Mouse (Mus musculus) MEL (cell line): ENCODE measurements around the gene Ly6g5b. TPM values are rescaled to one million over a fixed set of nuclear protein-coding genes. Genes with fewer than 3 reads are reported as not detected.

Source experiments
- DNase-seq: peaks from one replicate; pipeline ENCODE4 v3.0.0; 2011; ENCODE audit warnings: low read depth, low spot score
- H3K27ac ChIP-seq: 2 replicates; pipeline ENCODE4 v1.5.1; 2012; ENCODE audit warnings: low read depth, mild to moderate bottlenecking, control low read depth, low read length, moderate library complexity; ENCODE audit not compliant: control insufficient read depth
- H3K27me3 ChIP-seq, 2 experiments: fragments of 150-350 bp in 1 of 2; sonication (generic) in 1 of 2; 2 replicates each; pipeline ENCODE4 v1.6.1; 2012; ENCODE audit warnings: low read length in 2 of 2, mild to moderate bottlenecking in 2 of 2, improper control_type of control experiment in 1 of 2, moderate library complexity in 1 of 2; ENCODE audit not compliant: insufficient read depth in 2 of 2, control insufficient read depth in 1 of 2
- H3K36me3 ChIP-seq, 2 experiments: 2 replicates each; pipeline ENCODE4 v1.6.1; 2012 to 2014; ENCODE audit warnings: low read length in 2 of 2, improper control_type of control experiment in 1 of 2, inconsistent platforms in 1 of 2, mild to moderate bottlenecking in 1 of 2; ENCODE audit not compliant: insufficient read depth in 2 of 2, control insufficient read depth in 1 of 2
- H3K4me1 ChIP-seq, 2 experiments: fragments of 150-350 bp in 1 of 2; sonication (generic) in 1 of 2; 2 replicates each; pipeline ENCODE4 v1.6.1; 2012; ENCODE audit warnings: low read length in 2 of 2, improper control_type of control experiment in 1 of 2, mild to moderate bottlenecking in 1 of 2; ENCODE audit not compliant: insufficient read depth in 2 of 2, control insufficient read depth in 1 of 2
- H3K4me3 ChIP-seq, 2 experiments: fragments of 150-350 bp in 1 of 2; sonication (generic) in 1 of 2; 2 replicates each; pipeline ENCODE4 v1.5.1; 2012; ENCODE audit warnings: low read depth in 2 of 2, low read length in 2 of 2, mild to moderate bottlenecking in 2 of 2, moderate library complexity in 2 of 2, control low read depth in 1 of 2, improper control_type of control experiment in 1 of 2; ENCODE audit not compliant: control insufficient read depth in 1 of 2, insufficient read depth in 1 of 2
- H3K79me2 ChIP-seq: 2 replicates; pipeline ENCODE4 v1.6.1; 2012; ENCODE audit warnings: mild to moderate bottlenecking, low read length, moderate library complexity; ENCODE audit not compliant: control insufficient read depth, poor library complexity, insufficient read depth
- H3K9ac ChIP-seq: 2 replicates; pipeline ENCODE4 v1.6.1; 2012; ENCODE audit warnings: low read depth, mild to moderate bottlenecking, control low read depth, low read length, moderate library complexity; ENCODE audit not compliant: control insufficient read depth, poor library complexity, severe bottlenecking
- H3K9me3 ChIP-seq: fragments of 150-350 bp; sonication (generic); replicated peaks from 2 replicates; pipeline ENCODE4 v1.6.1; 2012; ENCODE audit warnings: mild to moderate bottlenecking, low read length, improper control_type of control experiment, moderate library complexity; ENCODE audit not compliant: insufficient read depth
- CTCF ChIP-seq, 3 experiments: IDR thresholded peaks in 2 of 3; conservative IDR thresholded peaks in 1 of 3; 2 replicates each; pipeline ENCODE4 v1.5.1; 2011 to 2012; ENCODE audit warnings: low read length in 3 of 3, low read depth in 2 of 3, mild to moderate bottlenecking in 2 of 3, improper control_type of control experiment in 1 of 3, inconsistent platforms in 1 of 3, mixed read lengths in 1 of 3, moderate library complexity in 1 of 3; ENCODE audit not compliant: control insufficient read depth in 1 of 3, insufficient read depth in 1 of 3, poor library complexity in 1 of 3, severe bottlenecking in 1 of 3
- ELF1 ChIP-seq: IDR thresholded peaks from 2 replicates; pipeline ENCODE4 v1.6.1; 2014; ENCODE audit warnings: low read depth, mild to moderate bottlenecking, inconsistent platforms, low read length, improper control_type of control experiment, moderate library complexity
- EP300 ChIP-seq, 2 experiments: IDR thresholded peaks; 2 replicates each; pipeline ENCODE4 v1.6.1; 2011; ENCODE audit warnings: improper control_type of control experiment in 2 of 2, low read length in 2 of 2, low read depth in 1 of 2, mild to moderate bottlenecking in 1 of 2
- GATA1 ChIP-seq: IDR thresholded peaks from 2 replicates; pipeline ENCODE4 v1.6.1; 2011; ENCODE audit warnings: low read depth, low read length, improper control_type of control experiment
- JUND ChIP-seq: IDR thresholded peaks from 2 replicates; pipeline ENCODE4 v1.6.1; 2011; ENCODE audit warnings: low read depth, mild to moderate bottlenecking, improper control_type of control experiment, low read length
- KAT2A ChIP-seq: conservative IDR thresholded peaks from 2 replicates; pipeline ENCODE4 v1.6.1; 2012; ENCODE audit warnings: low read depth, low read length, improper control_type of control experiment, inconsistent platforms
- MAFK ChIP-seq: IDR thresholded peaks from 2 replicates; pipeline ENCODE4 v1.6.1; 2011; ENCODE audit warnings: low read depth, mild to moderate bottlenecking, low read length, improper control_type of control experiment, borderline replicate concordance
- MAX ChIP-seq: IDR thresholded peaks from 2 replicates; pipeline ENCODE4 v1.6.1; 2011; ENCODE audit warnings: low read length, improper control_type of control experiment
- MEF2A ChIP-seq: IDR thresholded peaks from 2 replicates; pipeline ENCODE4 v1.6.1; 2014; ENCODE audit warnings: low read depth, mild to moderate bottlenecking, inconsistent platforms, low read length, improper control_type of control experiment; ENCODE audit not compliant: poor library complexity, insufficient replicate concordance, severe bottlenecking; ENCODE audit errors: extremely low read depth
- MYB ChIP-seq: IDR thresholded peaks from 2 replicates; pipeline ENCODE4 v1.6.1; 2011; ENCODE audit warnings: mild to moderate bottlenecking, low read depth, low read length, improper control_type of control experiment
- MYC ChIP-seq: IDR thresholded peaks from 2 replicates; pipeline ENCODE4 v1.6.1; 2011; ENCODE audit warnings: low read depth, mild to moderate bottlenecking, low read length, improper control_type of control experiment, moderate library complexity
- NELFE ChIP-seq: IDR thresholded peaks from 2 replicates; pipeline ENCODE4 v1.6.1; 2011; ENCODE audit warnings: low read depth, low read length, improper control_type of control experiment
- NRF1 ChIP-seq: IDR thresholded peaks from 2 replicates; pipeline ENCODE4 v1.6.1; 2014; ENCODE audit warnings: low read depth, mild to moderate bottlenecking, inconsistent platforms, low read length, improper control_type of control experiment, moderate library complexity; ENCODE audit not compliant: poor library complexity, insufficient read depth, severe bottlenecking
- POLR2AphosphoS5 ChIP-seq: IDR thresholded peaks from 2 replicates; pipeline ENCODE4 v1.6.1; 2012; ENCODE audit warnings: low read depth, borderline replicate concordance, mild to moderate bottlenecking, inconsistent platforms, low read length, moderate library complexity, mixed read lengths
- RAD21 ChIP-seq: IDR thresholded peaks from 2 replicates; pipeline ENCODE4 v1.6.1; 2011; ENCODE audit warnings: mild to moderate bottlenecking, low read depth, low read length, improper control_type of control experiment
- RCOR1 ChIP-seq: IDR thresholded peaks from 2 replicates; pipeline ENCODE4 v1.6.1; 2012; ENCODE audit warnings: low read depth, mild to moderate bottlenecking, inconsistent platforms, low read length, improper control_type of control experiment
- SIN3A ChIP-seq: IDR thresholded peaks from 2 replicates; pipeline ENCODE4 v1.6.1; 2012; ENCODE audit warnings: low read length, improper control_type of control experiment, inconsistent platforms
- SMC3 ChIP-seq: IDR thresholded peaks from 2 replicates; pipeline ENCODE4 v1.6.1; 2011; ENCODE audit warnings: low read depth, low read length, improper control_type of control experiment
- TAL1 ChIP-seq: IDR thresholded peaks from 2 replicates; pipeline ENCODE4 v1.6.1; 2012; ENCODE audit warnings: mild to moderate bottlenecking, inconsistent platforms, low read length, moderate library complexity, mixed read lengths
- TBP ChIP-seq: IDR thresholded peaks from 2 replicates; pipeline ENCODE4 v1.8.0; 2011; ENCODE audit warnings: low read depth, low read length, improper control_type of control experiment
- TCF12 ChIP-seq: IDR thresholded peaks from 2 replicates; pipeline ENCODE4 v1.6.1; 2014; ENCODE audit warnings: low read depth, mild to moderate bottlenecking, inconsistent platforms, low read length, improper control_type of control experiment, moderate library complexity
- USF2 ChIP-seq, 2 experiments: IDR thresholded peaks; 2 replicates each; pipeline ENCODE4 v1.6.1; 2011 to 2012; ENCODE audit warnings: improper control_type of control experiment in 2 of 2, low read length in 2 of 2, borderline replicate concordance in 1 of 2, inconsistent platforms in 1 of 2, low read depth in 1 of 2, mild to moderate bottlenecking in 1 of 2; ENCODE audit not compliant: insufficient read depth in 1 of 2
- ZKSCAN1 ChIP-seq: IDR thresholded peaks from 2 replicates; pipeline ENCODE4 v1.6.1; 2012; ENCODE audit warnings: low read depth, mild to moderate bottlenecking, inconsistent platforms, low read length, improper control_type of control experiment, moderate library complexity
- ZMIZ1 ChIP-seq: IDR thresholded peaks from 2 replicates; pipeline ENCODE4 v1.6.1; 2012; ENCODE audit warnings: low read depth, mild to moderate bottlenecking, inconsistent platforms, low read length, improper control_type of control experiment, moderate library complexity
- polyA plus RNA-seq, 2 experiments: library from polyadenylated mRNA; stranded (reverse) in 1 of 2; unstranded in 1 of 2; fragments of >175 nt in 1 of 2; fragments of >200 nt in 1 of 2; gene quantifications; 2 replicates each; pipeline versions ENCODE4 v1.2.1 to v1.2.4; 2012; ENCODE audit warnings: low replicate concordance in 2 of 2, low read depth in 1 of 2; ENCODE audit not compliant: insufficient read length in 2 of 2, insufficient read depth in 1 of 2, missing spikeins in 1 of 2
- total RNA-seq: library from RNA; depleted of rRNA; stranded (reverse); fragments of 300-350 nt; gene quantifications from 2 replicates; pipeline ENCODE4 v1.2.3, GENCODE M21; 2012

The Ly6g5b gene
- total and polyA plus RNA-seq, 3 experiments, result 0.65 to 1.4 TPM; not detected in 1

- H3K27me3 ChIP-seq, result no peaks in the 10 kb centered on the region
- no peaks in the 10 kb centered on the region for H3K9me3 ChIP-seq
- H3K4me1 ChIP-seq, result peaks cover 0 to 5% of the 10 kb centered on the region in 2 experiments; a peak in 1 of 4 replicates
- H3K9ac ChIP-seq, result no peak overlapping the region
- H3K4me3 ChIP-seq, result no peak overlapping the region
- TF ChIP-seq NELFE, result no peak
- TF ChIP-seq USF2 (IDR thresholded peaks at IDR 0.05; ENCODE audit: borderline replicate concordance in 1 of 2, insufficient read depth in 1 of 2, low read depth in 1 of 2, low read length in 2 of 2), result no peak
- TF ChIP-seq NRF1, result no peak
- TF ChIP-seq RCOR1, result no peak
- no peak for TF ChIP-seq POLR2AphosphoS5
- no peak for TF ChIP-seq MEF2A
- TF ChIP-seq RAD21, result no peak
- no peak for TF ChIP-seq SMC3
- no peak for TF ChIP-seq SIN3A
- H3K27ac ChIP-seq, result no peak overlapping the region
- peaks cover 7 to 13% of the 10 kb centered on the region in 2 experiments for H3K36me3 ChIP-seq
- H3K79me2 ChIP-seq, result peaks cover 19% of the 10 kb centered on the region
- DNase-seq, result no peak
Observed at GRCm38 (mm10) chr17:35141971-35142370, 26.7 kb upstream of the Ly6g5b start.

- Histone ChIP-seq H3K9me3 (no peaks in the 10 kb centered on the region), H3K79me2 (peaks cover 33% of the 10 kb centered on the region), H3K4me1 (peaks cover 0 to 11% of the 10 kb centered on the region in 2 experiments; a peak in 2 of 4 replicates), H3K27ac (no peak overlapping the region), H3K27me3 (no peaks in the 10 kb centered on the region), H3K36me3 (peaks cover 10 to 14% of the 10 kb centered on the region in 2 experiments), H3K4me3 (no peak overlapping the region), H3K9ac (no peak overlapping the region)
- no peak for DNase-seq
- TF ChIP-seq TAL1, result no peak
- TF ChIP-seq CTCF (IDR thresholded peaks at IDR 0.05 in 2 of 3, conservative IDR thresholded peaks at IDR 0.05 in 1 of 3; ENCODE audit: control insufficient read depth in 1 of 3, insufficient read depth in 1 of 3, low read depth in 2 of 3, low read length in 3 of 3, poor library complexity in 1 of 3, severe bottlenecking in 1 of 3), result no peak
- no peak for TF ChIP-seq JUND
- TF ChIP-seq SIN3A, result no peak
- no peak for TF ChIP-seq MAX
- TF ChIP-seq TBP, result no peak
- TF ChIP-seq ZMIZ1, result no peak
- TF ChIP-seq ZKSCAN1, result no peak
- no peak for TF ChIP-seq MEF2A
- TF ChIP-seq MAFK, result no peak
- TF ChIP-seq MYB, result no peak
- no peak for TF ChIP-seq EP300 (IDR thresholded peaks at IDR 0.05; ENCODE audit: low read depth in 1 of 2, low read length in 2 of 2)
- TF ChIP-seq GATA1, result no peak
- TF ChIP-seq TCF12, result no peak
- no peak for TF ChIP-seq MYC
- TF ChIP-seq ELF1, result no peak
- TF ChIP-seq SMC3, result no peak
- TF ChIP-seq KAT2A, result no peak
- no peak for TF ChIP-seq POLR2AphosphoS5
- TF ChIP-seq USF2 (IDR thresholded peaks at IDR 0.05; ENCODE audit: borderline replicate concordance in 1 of 2, insufficient read depth in 1 of 2, low read depth in 1 of 2, low read length in 2 of 2), result no peak
Observed at GRCm38 (mm10) chr17:35140490-35140996, 25.3 kb upstream of the Ly6g5b start.
